Mouse (Mus musculus) gastrocnemius, adult 8-10 months (tissue): ENCODE measurements around the gene Ccr10. TPM values are rescaled to one million over a fixed set of nuclear protein-coding genes. Genes with fewer than 3 reads are reported as not detected.
"Not testable (repeated sequence)": the region's sequence is repeated elsewhere in the genome, so short reads cannot be mapped to it uniquely, and the experiment has no call there.

Source experiments
- DNase-seq, 2 experiments: peaks; one replicate each; pipeline ENCODE4 v3.0.0; 2022; ENCODE audit warnings: low spot score in 2 of 2
- microRNA-seq: library from miRNA; unstranded; fragments of <30 nt; microRNA quantifications from one replicate; pipeline ENCODE4 v1.2.0, GENCODE M21; 2022
- total RNA-seq, 4 experiments: library from RNA; stranded (reverse); gene quantifications; 2 replicates each; pipeline ENCODE4 v1.2.4; 2022

The Ccr10 gene
- total RNA-seq, 4 experiments from 2014 or later, result not detected

DNA sequence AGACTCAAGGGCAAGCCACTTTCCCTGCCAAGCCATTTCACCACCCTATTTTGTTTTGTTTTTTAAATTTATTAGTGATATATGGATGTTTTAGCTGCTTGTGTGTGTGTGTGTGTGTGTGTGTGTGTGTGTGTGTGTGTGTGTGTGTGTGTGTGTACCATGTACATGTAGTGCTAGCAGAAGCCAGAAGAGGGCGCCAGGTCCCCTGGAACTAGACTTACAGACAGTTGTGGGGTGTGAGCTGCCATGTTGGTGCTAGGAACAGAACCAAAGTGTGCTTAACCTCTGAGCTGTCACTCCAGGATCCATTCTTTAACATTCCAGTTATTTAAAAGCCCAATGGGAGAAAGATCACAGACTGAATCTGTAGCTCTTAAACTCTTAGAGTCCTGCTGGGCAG lies 48.2 kb downstream of the Ccr10 start:
- DNase-seq, result no peak

- DNase-seq, result not testable (repeated sequence)
These were observed 50.2 kb downstream of the Ccr10 start for GRCm38 (mm10) chr11:101125008-101125407.

- not testable (repeated sequence) for DNase-seq
These were observed 50.7 kb downstream of the Ccr10 start for GRCm38 (mm10) chr11:101124494-101124893.

Small RNAs within 50 kb of the gene (microRNA-seq; reads per million reads assigned to microRNA genes)
- gene Gm27626, result not detected

Other genes with a start within 250 kb of the Ccr10 start
- 10 to 100 TPM; 32.9 to 41.1 (median 37.5) TPM for gene Stat3, start 235.9 kb downstream of the Ccr10 start, total RNA-seq
- gene Cavin1, start 204.6 kb downstream of the Ccr10 start, total RNA-seq, result 100 to 1,000 TPM; 125 to 153 (median 134) TPM
- 10 to 100 TPM; 62.0 to 79.8 (median 66.8) TPM for gene Atp6v0a1, start 166.0 kb downstream of the Ccr10 start, total RNA-seq
- 1 to 10 TPM; 2.9 to 4.8 (median 4.0) TPM for gene Naglu, start 105.4 kb downstream of the Ccr10 start, total RNA-seq
- under 1 TPM in 1 of 4 experiments, not detected in 3; 0.21 TPM for gene Hsd17b1, start 97.0 kb downstream of the Ccr10 start, total RNA-seq
- gene Coasy, start 92.9 kb downstream of the Ccr10 start, total RNA-seq, result 10 to 100 TPM in 1 of 4 experiments, 1 to 10 TPM in 3; 7.2 to 11.0 (median 8.5) TPM
- 10 to 100 TPM in 2 of 4 experiments, 1 to 10 TPM in 2; 8.0 to 12.3 (median 9.4) TPM for gene Mlx, start 88.2 kb downstream of the Ccr10 start, total RNA-seq
- 1 to 10 TPM; 1.3 to 1.5 (median 1.4) TPM for gene Psmc3ip, start 80.0 kb downstream of the Ccr10 start, total RNA-seq
- 10 to 100 TPM; 28.8 to 30.4 (median 30.1) TPM for gene Retreg3, start 55.5 kb downstream of the Ccr10 start, total RNA-seq
- gene Tubg1, start 55.5 kb downstream of the Ccr10 start, total RNA-seq, result 10 to 100 TPM; 23.2 to 27.9 (median 25.9) TPM
- gene Tubg2, start 19.5 kb downstream of the Ccr10 start, total RNA-seq, result 1 to 10 TPM; 2.9 to 3.6 (median 3.2) TPM
- 1 to 10 TPM in 1 of 4 experiments, under 1 TPM in 3; 0.67 to 1.3 (median 0.81) TPM for gene Cntnap1, start 4.9 kb downstream of the Ccr10 start, total RNA-seq
- 10 to 100 TPM; 25.6 to 38.5 (median 33.9) TPM for gene Plekhh3, start 4.1 kb downstream of the Ccr10 start, total RNA-seq
- 10 to 100 TPM; 24.3 to 31.0 (median 26.2) TPM for gene Ezh1, start 51.0 kb upstream of the Ccr10 start, total RNA-seq
- gene Ramp2, start 70.6 kb upstream of the Ccr10 start, total RNA-seq, result 10 to 100 TPM; 19.3 to 28.6 (median 25.4) TPM
- gene Vps25, start 78.3 kb upstream of the Ccr10 start, total RNA-seq, result 10 to 100 TPM; 44.9 to 48.1 (median 47.2) TPM
- gene Wnk4, start 85.1 kb upstream of the Ccr10 start, total RNA-seq, result under 1 TPM in 3 of 4 experiments, not detected in 1; 0.12 to 0.49 (median 0.32) TPM
- under 1 TPM in 3 of 4 experiments, not detected in 1; 0.29 to 0.53 (median 0.34) TPM for gene Cntd1, start 103.6 kb upstream of the Ccr10 start, total RNA-seq
- 10 to 100 TPM; 71.9 to 80.9 (median 76.5) TPM for gene Coa3, start 103.7 kb upstream of the Ccr10 start, total RNA-seq
- 100 to 1,000 TPM in 2 of 4 experiments, 10 to 100 TPM in 2; 86.0 to 113 (median 101) TPM for gene Becn1, start 126.8 kb upstream of the Ccr10 start, total RNA-seq
- 10 to 100 TPM; 59.5 to 80.8 (median 69.4) TPM for gene Psme3, start 140.8 kb upstream of the Ccr10 start, total RNA-seq
- 1 to 10 TPM in 1 of 4 experiments, under 1 TPM in 3; 0.46 to 1.1 (median 0.59) TPM for gene Aoc2, start 149.6 kb upstream of the Ccr10 start, total RNA-seq
- gene Aoc3, start 155.2 kb upstream of the Ccr10 start, total RNA-seq, result 10 to 100 TPM in 1 of 4 experiments, 1 to 10 TPM in 3; 2.0 to 11.5 (median 5.1) TPM
- under 1 TPM in 1 of 4 experiments, not detected in 3; 0.16 TPM for gene G6pc, start 192.1 kb upstream of the Ccr10 start, total RNA-seq
- 10 to 100 TPM; 17.4 to 25.9 (median 25.2) TPM for gene Aarsd1, start 242.2 kb upstream of the Ccr10 start, total RNA-seq
- gene Gm27029, start 249.4 kb upstream of the Ccr10 start, total RNA-seq, result 10 to 100 TPM in 2 of 4 experiments, 1 to 10 TPM in 2; 4.4 to 13.0 (median 8.2) TPM
- 1 to 10 TPM; 7.7 to 8.5 (median 7.9) TPM for gene Rundc1, start 249.6 kb upstream of the Ccr10 start, total RNA-seq
- 10 to 100 TPM; 82.1 to 86.1 (median 84.0) TPM for gene Ptges3l, start 249.9 kb upstream of the Ccr10 start, total RNA-seq